Mouse (Mus musculus): Measurements from ENCODE around the gene Cdk5rap1. TPM values are rescaled to one million over a fixed set of nuclear protein-coding genes. Genes with fewer than 3 reads are reported as not detected.
"Not testable (repeated sequence)": the region's sequence is repeated elsewhere in the genome, so short reads cannot be mapped to it uniquely, and the experiment has no call there.

The Cdk5rap1 gene
- polyA plus RNA-seq, 1 experiment from 2014 or later: 19.0 TPM

DNA sequence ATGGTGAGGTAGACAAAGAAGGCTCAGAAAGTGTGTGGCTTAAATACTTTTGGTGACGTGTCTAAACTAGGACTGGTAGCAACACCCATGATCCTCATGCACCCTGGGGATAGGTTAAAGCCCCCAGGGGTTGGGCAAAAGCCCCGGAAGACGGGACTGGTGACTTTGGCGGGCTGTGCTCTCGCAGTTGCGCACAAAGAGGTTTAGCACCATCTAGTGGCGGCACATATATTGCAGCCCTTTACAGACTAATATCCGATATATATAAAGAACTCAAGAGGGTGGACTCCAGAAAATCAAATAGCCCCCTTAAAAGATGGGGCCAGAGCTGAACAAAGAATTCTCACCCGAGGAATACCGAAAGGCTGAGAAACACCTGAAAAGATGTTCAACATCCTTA lies 78.1 kb downstream of the Cdk5rap1 start:
- WGBS: 3% methylated on average over 10 of the region's 10 CpGs
- H3K4me3 ChIP-seq (replicated peaks); H3K27me3 ChIP-seq; H3K9ac ChIP-seq; H3K4me1 ChIP-seq; ATAC-seq (replicated peaks; ENCODE audit: low FRiP score); H3K9me3 ChIP-seq (replicated peaks); H3K36me3 ChIP-seq; H3K27ac ChIP-seq: not testable (repeated sequence)
- H3K4me2 ChIP-seq: peak overlapping the region; percentile 43

DNA sequence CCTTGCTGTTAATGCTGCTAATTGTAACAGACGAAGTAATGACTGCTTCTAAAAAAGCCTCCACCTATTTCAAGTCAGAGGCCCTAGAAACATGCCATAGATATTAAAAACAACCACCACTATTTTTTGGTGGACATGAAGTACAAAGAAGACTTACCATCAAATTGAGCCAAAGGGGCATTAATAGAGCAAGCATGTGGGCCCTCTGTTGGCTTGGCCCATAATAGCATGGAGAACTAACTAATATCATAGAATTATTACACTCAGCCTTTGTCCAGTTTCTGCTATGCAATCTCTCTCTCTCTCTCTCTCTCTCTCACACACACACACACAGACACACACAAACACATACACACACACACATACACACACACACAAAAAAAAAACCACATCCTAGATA lies 80.0 kb downstream of the Cdk5rap1 start:
- Histone ChIP-seq H3K4me3 (replicated peaks) (no peak overlapping the region), H3K36me3 (no peaks in the 10 kb centered on the region), H3K9me3 (replicated peaks) (no peaks in the 10 kb centered on the region), H3K27me3 (no peaks in the 10 kb centered on the region), H3K4me1 (no peaks in the 10 kb centered on the region), H3K9ac (no peak overlapping the region), H3K27ac (no peak overlapping the region), H3K4me2 (no peak overlapping the region)
- ATAC-seq (replicated peaks; ENCODE audit: low FRiP score): no peak
- 73% methylated on average over 1 of the region's 1 CpGs for WGBS

DNA sequence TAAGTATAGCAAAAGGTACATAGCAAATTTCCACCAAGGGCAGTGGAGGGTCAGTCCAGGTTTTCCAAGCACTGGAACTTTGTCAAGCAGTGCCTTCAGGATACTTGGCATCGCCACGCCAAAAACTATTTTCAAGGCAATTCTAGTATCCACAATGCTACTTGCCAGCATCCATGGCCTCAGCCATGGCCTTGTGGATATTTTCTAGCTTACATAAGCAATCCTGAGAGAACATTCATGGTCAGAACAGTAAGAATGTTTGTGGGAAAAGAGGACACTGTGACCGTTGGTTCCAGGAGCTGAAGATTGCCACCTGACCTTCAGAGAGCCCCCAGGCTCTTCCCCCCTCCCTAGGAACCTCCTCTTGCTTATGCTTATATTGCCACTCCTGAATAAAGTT lies 80.9 kb downstream of the Cdk5rap1 start:
- WGBS: 86% methylated on average over 3 of the region's 3 CpGs
- not testable (repeated sequence) for H3K27ac ChIP-seq; H3K27me3 ChIP-seq; H3K4me1 ChIP-seq; H3K9ac ChIP-seq; H3K4me2 ChIP-seq; H3K4me3 ChIP-seq (replicated peaks); H3K36me3 ChIP-seq; H3K9me3 ChIP-seq (replicated peaks); ATAC-seq (replicated peaks; ENCODE audit: low FRiP score)

Other genes starting within 250 kb of the Cdk5rap1 start
- gene Bpifa3, start 242.7 kb downstream of the Cdk5rap1 start, polyA plus RNA-seq (2015; fragmentation: Nextera tagmentation; extraction: Ambion mirVana): not detected in 2 replicates
- not detected in 2 replicates for gene Bpifa1, start 230.1 kb downstream of the Cdk5rap1 start, polyA plus RNA-seq (2015; fragmentation: Nextera tagmentation; extraction: Ambion mirVana)
- not detected in 2 replicates for gene Bpifa5, start 210.4 kb downstream of the Cdk5rap1 start, polyA plus RNA-seq (2015; fragmentation: Nextera tagmentation; extraction: Ambion mirVana)
- gene Bpifb1, start 182.2 kb downstream of the Cdk5rap1 start, polyA plus RNA-seq (2015; fragmentation: Nextera tagmentation; extraction: Ambion mirVana): 0.09 TPM in 1 of 2 replicates, not detected in the other
- 0.42 and 0.86 TPM in 2 replicates for gene Bpifb5, start 149.3 kb downstream of the Cdk5rap1 start, polyA plus RNA-seq (2015; fragmentation: Nextera tagmentation; extraction: Ambion mirVana)
- not detected in 2 replicates for gene Bpifb9a, start 115.2 kb downstream of the Cdk5rap1 start, polyA plus RNA-seq (2015; fragmentation: Nextera tagmentation; extraction: Ambion mirVana)
- not detected in 2 replicates for gene Bpifb9b, start 65.8 kb downstream of the Cdk5rap1 start, polyA plus RNA-seq (2015; fragmentation: Nextera tagmentation; extraction: Ambion mirVana)
- gene Snta1, start 35.1 kb upstream of the Cdk5rap1 start, polyA plus RNA-seq (2015; fragmentation: Nextera tagmentation; extraction: Ambion mirVana): 12.0 and 12.7 TPM in 2 replicates
- 38.8 and 46.0 TPM in 2 replicates for gene Cbfa2t2, start 63.5 kb upstream of the Cdk5rap1 start, polyA plus RNA-seq (2015; fragmentation: Nextera tagmentation; extraction: Ambion mirVana)
- 0.58 and 1.7 TPM in 2 replicates for gene 1700003F12Rik, start 174.1 kb upstream of the Cdk5rap1 start, polyA plus RNA-seq (2015; fragmentation: Nextera tagmentation; extraction: Ambion mirVana)
- 0.19 and 0.22 TPM in 2 replicates for gene Actl10, start 178.8 kb upstream of the Cdk5rap1 start, polyA plus RNA-seq (2015; fragmentation: Nextera tagmentation; extraction: Ambion mirVana)
- gene Necab3, start 185.9 kb upstream of the Cdk5rap1 start, polyA plus RNA-seq (2015; fragmentation: Nextera tagmentation; extraction: Ambion mirVana): 1.6 and 2.9 TPM in 2 replicates
- 20.7 and 21.0 TPM in 2 replicates for gene E2f1, start 196.9 kb upstream of the Cdk5rap1 start, polyA plus RNA-seq (2015; fragmentation: Nextera tagmentation; extraction: Ambion mirVana)
- gene Pxmp4, start 230.7 kb upstream of the Cdk5rap1 start, polyA plus RNA-seq (2015; fragmentation: Nextera tagmentation; extraction: Ambion mirVana): 27.7 and 29.8 TPM in 2 replicates
- 0.85 and 1.00 TPM in 2 replicates for gene Zfp341, start 240.3 kb upstream of the Cdk5rap1 start, polyA plus RNA-seq (2015; fragmentation: Nextera tagmentation; extraction: Ambion mirVana)
- 0.62 TPM in 1 of 2 replicates, not detected in the other for gene 4930519P11Rik, start 240.4 kb upstream of the Cdk5rap1 start, polyA plus RNA-seq (2015; fragmentation: Nextera tagmentation; extraction: Ambion mirVana)

All from kidney, embryonic 15.5 days (tissue).